Mouse (Mus musculus) midbrain, embryonic 15.5 days (tissue): ENCODE measurements around the gene Dlgap4. TPM values are rescaled to one million over a fixed set of nuclear protein-coding genes. Genes with fewer than 3 reads are reported as not detected.

Experiments used
- ATAC-seq: fragments of 200-750 bp; cut with Nextera tagmentation; replicated peaks from 2 replicates; pipeline ENCODE4 v1.8.0; 2017; ENCODE audit warnings: moderate TSS enrichment
- H3K27ac ChIP-seq: fragments of 300-500 bp; sonication (generic); 2 replicates; pipeline ENCODE4 v1.5.1; 2015; ENCODE audit warnings: mild to moderate bottlenecking, inconsistent platforms
- H3K27me3 ChIP-seq: fragments of 300-500 bp; sonication (generic); replicated peaks from 2 replicates; pipeline ENCODE4 v1.6.1; 2015; ENCODE audit warnings: inconsistent platforms
- H3K36me3 ChIP-seq: fragments of 300-500 bp; sonication (generic); replicated peaks from 2 replicates; pipeline ENCODE4 v1.6.1; 2015; ENCODE audit warnings: inconsistent platforms
- H3K4me1 ChIP-seq: fragments of 300-500 bp; sonication (generic); 2 replicates; pipeline ENCODE4 v1.6.1; 2015; ENCODE audit warnings: inconsistent platforms
- H3K4me2 ChIP-seq: fragments of 300-500 bp; sonication (generic); 2 replicates; pipeline ENCODE4 v1.6.1; 2015; ENCODE audit warnings: inconsistent platforms, mild to moderate bottlenecking, moderate library complexity
- H3K4me3 ChIP-seq: fragments of 300-500 bp; sonication (generic); 2 replicates; pipeline ENCODE4 v1.5.1; 2015; ENCODE audit warnings: mild to moderate bottlenecking, inconsistent platforms
- H3K9ac ChIP-seq: fragments of 300-500 bp; sonication (generic); 2 replicates; pipeline ENCODE4 v1.6.1; 2015; ENCODE audit warnings: mild to moderate bottlenecking, inconsistent platforms
- H3K9me3 ChIP-seq: fragments of 300-500 bp; sonication (generic); 2 replicates; pipeline ENCODE4 v1.6.1; 2016; ENCODE audit warnings: inconsistent platforms
- WGBS: fragments of 180-500 bp; shearing (Covaris S2); methylation state at CpG from one replicate; pipeline ENCODE4 v1.1.7; 2015; ENCODE audit warnings: mixed read lengths; 5-methylcytosine and 5-hydroxymethylcytosine counted together
- polyA plus RNA-seq: library from polyadenylated mRNA; unstranded; fragments of >200 nt; fragmentation: Nextera tagmentation; extraction: Ambion mirVana; gene quantifications from 2 replicates; pipeline ENCODE4 v1.2.1, GENCODE M21; 2015

Gene Dlgap4
- polyA plus RNA-seq, 1 experiment from 2014 or later = 277 TPM

DNA sequence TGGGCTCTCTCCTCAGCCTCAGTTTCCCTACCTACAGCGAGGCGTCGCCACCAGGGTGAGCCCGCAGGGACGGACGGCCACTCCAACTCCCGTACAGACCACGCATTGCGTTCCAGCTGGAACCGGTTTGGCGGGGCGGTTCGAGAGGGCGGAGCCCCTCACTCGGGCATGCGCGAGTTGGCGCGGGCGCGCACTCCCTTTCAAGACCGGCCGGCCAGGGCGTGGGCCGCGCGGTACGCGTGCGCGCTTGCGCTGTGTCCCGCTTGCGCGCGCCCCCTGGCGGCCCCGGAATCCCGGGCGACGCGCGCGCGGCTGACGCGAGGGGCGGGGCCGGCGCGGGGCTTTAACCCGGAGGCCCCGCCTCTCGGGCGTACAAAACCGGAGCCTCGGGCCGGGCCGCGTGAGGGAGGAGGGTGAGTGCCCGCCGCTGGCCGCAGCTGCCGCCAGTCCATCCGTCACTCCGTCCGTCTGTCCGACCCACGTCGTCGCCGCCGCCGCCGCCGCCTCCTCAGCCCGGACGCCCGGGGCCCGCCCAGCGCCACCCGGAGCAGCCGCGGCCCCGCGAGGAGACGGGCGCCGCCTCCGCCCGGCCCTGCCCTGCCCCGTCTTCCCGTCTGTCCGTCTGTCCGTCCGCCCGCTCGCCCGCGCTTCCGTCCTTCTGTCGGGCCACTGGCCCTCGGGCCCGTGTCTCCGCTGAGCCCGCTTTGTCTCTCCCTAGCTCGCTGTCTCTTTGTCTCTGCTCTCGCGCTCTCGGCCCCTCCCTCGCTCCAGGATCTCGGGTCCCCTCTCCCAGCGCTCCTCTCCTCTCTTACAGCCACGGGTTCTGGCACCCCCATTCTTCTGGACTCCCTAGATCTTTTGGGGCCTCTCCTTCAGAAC lies 107.4 kb downstream of the Dlgap4 start:
- Histone ChIP-seq H3K27me3 (no peaks in the 10 kb centered on the region), H3K27ac (peak overlapping the region; percentile 92), H3K36me3 (no peaks in the 10 kb centered on the region), H3K4me3 (peak overlapping the region; percentile 75), H3K4me1 (peaks cover 64% of the 10 kb centered on the region), H3K9me3 (no peaks in the 10 kb centered on the region), H3K4me2 (peak overlapping the region; percentile 74), H3K9ac (peak overlapping the region; percentile 93)
- peak; percentile 88 for ATAC-seq
- under 1% methylated on average over 107 of the region's 114 CpGs for WGBS

DNA sequence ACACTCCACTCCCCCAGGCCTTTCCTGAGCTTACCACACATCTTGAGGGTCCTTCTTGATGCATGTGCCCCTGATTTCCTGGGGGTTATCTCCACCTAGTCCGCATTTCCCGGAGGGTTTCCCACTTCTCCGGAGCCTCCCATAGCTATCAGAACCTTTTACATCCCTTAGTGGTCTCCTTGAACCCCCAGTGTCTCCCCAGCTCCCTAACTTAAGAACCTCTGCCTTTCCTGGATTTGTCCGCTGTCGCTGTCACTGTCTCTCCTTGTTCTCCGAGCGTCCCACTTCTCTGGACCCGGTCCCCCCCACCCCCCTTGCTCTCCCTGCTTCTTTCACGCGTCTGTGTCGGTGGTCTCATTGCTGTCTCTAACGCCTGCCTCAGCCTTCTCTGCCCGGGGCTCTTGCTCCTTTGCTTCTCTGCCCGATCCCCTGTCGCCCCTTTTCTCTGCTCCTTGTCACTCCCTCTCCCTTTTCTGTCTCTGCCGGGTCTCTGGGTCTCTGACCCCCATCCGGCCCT lies 108.1 kb downstream of the Dlgap4 start:
- Histone ChIP-seq H3K9me3 (no peaks in the 10 kb centered on the region), H3K4me2 (peak overlapping the region; percentile 74), H3K36me3 (no peaks in the 10 kb centered on the region), H3K27ac (peak overlapping the region; percentile 92), H3K9ac (peak overlapping the region; percentile 93), H3K4me1 (peaks cover 69% of the 10 kb centered on the region), H3K4me3 (peak overlapping the region; percentile 75), H3K27me3 (no peaks in the 10 kb centered on the region)
- 0 out of 2 replicates have a peak, but pooled peaks have one; percentile 1 for ATAC-seq
- under 1% methylated on average over 17 of the region's 17 CpGs for WGBS

DNA sequence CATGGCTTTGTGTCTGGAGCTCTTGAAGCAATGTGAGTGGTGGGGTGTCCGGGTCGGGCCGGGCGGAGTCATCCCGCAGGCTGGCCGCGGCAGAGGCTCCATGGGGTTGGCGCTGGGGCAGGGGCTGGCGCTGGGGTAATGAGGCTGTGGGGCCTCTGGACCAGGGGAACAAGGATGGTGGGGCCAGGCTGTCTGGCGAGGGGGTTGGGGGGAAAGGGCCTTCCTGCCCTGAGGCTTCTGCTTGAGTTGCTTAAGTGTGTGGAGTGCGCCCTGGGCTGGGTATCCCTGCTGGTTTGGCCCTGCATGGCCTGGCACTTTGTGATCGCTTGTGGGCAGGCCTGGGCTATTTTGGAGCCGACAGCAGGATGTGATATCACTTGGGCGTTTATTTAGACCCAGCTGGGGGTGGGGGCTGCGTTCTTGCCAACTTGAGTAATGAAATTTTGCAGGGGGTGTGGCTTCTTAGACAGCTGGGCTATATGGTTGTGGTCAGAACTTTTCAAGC lies 108.6 kb downstream of the Dlgap4 start:
- Histone ChIP-seq H3K4me3 (peak overlapping the region; percentile 75), H3K9me3 (no peaks in the 10 kb centered on the region), H3K27me3 (no peaks in the 10 kb centered on the region), H3K4me2 (peak overlapping the region; percentile 74), H3K36me3 (no peaks in the 10 kb centered on the region), H3K9ac (peak overlapping the region; percentile 93), H3K27ac (peak overlapping the region; percentile 92), H3K4me1 (peaks cover 71% of the 10 kb centered on the region)
- no peak for ATAC-seq
- WGBS = 1% methylated on average over 15 of the region's 15 CpGs

- H3K4me1 ChIP-seq = peaks cover 68% of the 10 kb centered on the region
These were observed 109.2 kb downstream of the Dlgap4 start for GRCm38 (mm10) chr2:156722752-156723151.

GRCm38 (mm10) chr2:156723899-156724523 lies 110.5 kb downstream of the Dlgap4 start:
- no peak overlapping the region for H3K9ac ChIP-seq
- no peaks in the 10 kb centered on the region for H3K9me3 ChIP-seq
- ATAC-seq = no peak
- no peaks in the 10 kb centered on the region for H3K36me3 ChIP-seq
- H3K4me3 ChIP-seq = peak overlapping the region; percentile 75; the same call in 1 of the 2 replicates
- no peak overlapping the region for H3K27ac ChIP-seq
- 90% methylated on average over 1 of the region's 1 CpGs for WGBS
- H3K27me3 ChIP-seq = no peaks in the 10 kb centered on the region
- H3K4me1 ChIP-seq = peaks cover 59% of the 10 kb centered on the region
- H3K4me2 ChIP-seq = peak overlapping the region; percentile 74

More at GRCm38 (mm10) chr2:156722752-156723151, 109.2 kb downstream of the Dlgap4 start:
- Histone ChIP-seq H3K36me3 (no peaks in the 10 kb centered on the region), H3K27me3 (no peaks in the 10 kb centered on the region), H3K27ac (peak overlapping the region; percentile 47; the same call in 1 of the 2 replicates), H3K4me3 (peak overlapping the region; percentile 75), H3K4me2 (peak overlapping the region; percentile 74), H3K9me3 (no peaks in the 10 kb centered on the region), H3K9ac (peak overlapping the region; percentile 93)
- 30% methylated on average over 5 of the region's 5 CpGs for WGBS
- no peak for ATAC-seq

GRCm38 (mm10) chr2:156724871-156725270 lies 111.4 kb downstream of the Dlgap4 start:
- Histone ChIP-seq H3K4me1 (peaks cover 57% of the 10 kb centered on the region), H3K27me3 (no peaks in the 10 kb centered on the region), H3K27ac (no peak overlapping the region), H3K4me3 (no peak overlapping the region), H3K36me3 (no peaks in the 10 kb centered on the region), H3K9ac (no peak overlapping the region), H3K9me3 (no peaks in the 10 kb centered on the region), H3K4me2 (peak overlapping the region; percentile 74; the same call in 1 of the 2 replicates)
- WGBS = 86% methylated on average over 4 of the region's 4 CpGs
- no peak for ATAC-seq

DNA sequence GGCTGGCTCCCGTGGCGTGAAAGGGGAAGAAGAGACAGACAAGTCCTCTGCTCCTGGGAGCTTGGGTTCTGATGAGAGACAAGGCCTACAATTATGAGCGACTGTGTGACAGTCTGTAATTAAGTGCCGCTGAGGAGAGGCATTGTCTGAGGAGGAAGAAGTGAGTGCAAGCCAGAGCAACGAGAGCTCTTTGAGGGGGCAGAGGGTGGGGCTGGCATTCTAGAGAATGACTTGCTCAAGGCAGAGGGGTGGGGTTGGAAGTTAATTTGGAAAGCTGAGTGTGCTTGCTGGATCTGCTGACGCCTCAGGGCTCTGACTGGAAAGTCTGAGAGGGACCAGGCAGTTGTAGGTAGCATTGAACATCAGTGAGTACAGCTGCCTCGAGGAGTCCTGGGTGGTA lies 112.8 kb downstream of the Dlgap4 start:
- no peaks in the 10 kb centered on the region for H3K9me3 ChIP-seq
- H3K27ac ChIP-seq = peak overlapping the region; percentile 49
- H3K36me3 ChIP-seq = no peaks in the 10 kb centered on the region
- H3K4me1 ChIP-seq = peaks cover 63% of the 10 kb centered on the region
- H3K4me3 ChIP-seq = 0 out of 2 replicates have a peak overlapping the region, but pooled peaks have one; percentile 3
- H3K27me3 ChIP-seq = no peaks in the 10 kb centered on the region
- peak overlapping the region; percentile 11; the same call in 1 of the 2 replicates for H3K9ac ChIP-seq
- 24% methylated on average over 7 of the region's 7 CpGs for WGBS
- ATAC-seq = no peak
- peak overlapping the region; percentile 74 for H3K4me2 ChIP-seq

DNA sequence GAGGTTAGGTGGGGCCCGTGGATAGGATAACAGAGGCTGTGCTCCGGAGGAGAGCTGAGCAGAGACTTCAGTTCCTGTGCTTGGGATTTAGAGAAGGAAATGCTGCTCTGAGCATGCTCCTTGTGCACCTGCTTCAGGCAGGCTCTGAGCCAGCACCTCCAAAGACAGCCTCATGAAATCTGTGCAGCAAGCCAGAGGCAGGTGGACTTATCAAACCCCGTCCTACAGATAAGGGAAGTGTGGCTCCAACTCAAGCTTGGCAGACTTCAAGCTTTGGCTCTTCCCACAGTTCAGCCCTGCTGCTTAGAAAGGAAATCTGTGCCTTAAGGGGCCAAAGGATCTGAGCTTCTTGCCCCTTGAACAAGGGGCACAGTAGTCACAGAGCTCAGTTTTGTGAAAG lies 113.4 kb downstream of the Dlgap4 start:
- ATAC-seq = no peak
- WGBS = 53% methylated on average over 3 of the region's 3 CpGs
- no peak overlapping the region for H3K9ac ChIP-seq
- peak overlapping the region; percentile 74 for H3K4me2 ChIP-seq
- H3K4me1 ChIP-seq = peaks cover 68% of the 10 kb centered on the region
- no peaks in the 10 kb centered on the region for H3K36me3 ChIP-seq
- H3K27ac ChIP-seq = peak overlapping the region; percentile 49
- H3K4me3 ChIP-seq = no peak overlapping the region
- no peaks in the 10 kb centered on the region for H3K9me3 ChIP-seq
- H3K27me3 ChIP-seq = no peaks in the 10 kb centered on the region

GRCm38 (mm10) chr2:156729537-156730469 lies 116.3 kb downstream of the Dlgap4 start:
- no peak overlapping the region for H3K4me2 ChIP-seq
- 62% methylated on average over 9 of the region's 10 CpGs for WGBS
- H3K4me1 ChIP-seq = peaks cover 64% of the 10 kb centered on the region
- H3K36me3 ChIP-seq = no peaks in the 10 kb centered on the region
- no peak overlapping the region for H3K9ac ChIP-seq
- H3K27ac ChIP-seq = peak overlapping the region; percentile 13
- no peak overlapping the region for H3K4me3 ChIP-seq
- no peaks in the 10 kb centered on the region for H3K27me3 ChIP-seq
- no peaks in the 10 kb centered on the region for H3K9me3 ChIP-seq
- no peak for ATAC-seq

DNA sequence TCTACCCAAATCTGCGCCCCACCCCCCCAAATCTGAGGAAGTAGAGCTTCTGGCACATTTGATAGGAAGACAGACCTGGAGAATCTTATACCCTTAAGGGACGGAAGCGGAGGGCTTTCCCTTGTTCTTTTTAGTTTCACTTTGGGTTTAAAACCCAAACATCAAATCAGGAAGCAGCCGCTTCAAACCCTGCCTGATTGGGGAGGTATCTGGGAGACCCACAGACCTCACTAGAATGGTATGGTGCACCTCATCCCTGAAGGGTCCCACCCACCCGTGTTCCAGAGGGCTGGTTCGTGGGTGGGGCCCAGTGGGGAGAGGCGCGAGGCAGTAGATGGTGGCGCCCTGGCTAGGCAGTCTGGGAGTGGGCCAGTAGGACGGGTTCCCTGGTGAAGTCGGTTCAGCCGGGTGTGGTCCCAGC lies 117.0 kb downstream of the Dlgap4 start:
- no peaks in the 10 kb centered on the region for H3K9me3 ChIP-seq
- no peak; the same call in 1 of the 2 replicates for ATAC-seq
- H3K36me3 ChIP-seq = no peaks in the 10 kb centered on the region
- WGBS = 88% methylated on average over 12 of the region's 12 CpGs
- peaks cover 64% of the 10 kb centered on the region for H3K4me1 ChIP-seq
- H3K27me3 ChIP-seq = no peaks in the 10 kb centered on the region
- peak overlapping the region; percentile 13; the same call in 1 of the 2 replicates for H3K27ac ChIP-seq
- no peak overlapping the region for H3K4me2 ChIP-seq
- H3K9ac ChIP-seq = no peak overlapping the region
- H3K4me3 ChIP-seq = no peak overlapping the region

DNA sequence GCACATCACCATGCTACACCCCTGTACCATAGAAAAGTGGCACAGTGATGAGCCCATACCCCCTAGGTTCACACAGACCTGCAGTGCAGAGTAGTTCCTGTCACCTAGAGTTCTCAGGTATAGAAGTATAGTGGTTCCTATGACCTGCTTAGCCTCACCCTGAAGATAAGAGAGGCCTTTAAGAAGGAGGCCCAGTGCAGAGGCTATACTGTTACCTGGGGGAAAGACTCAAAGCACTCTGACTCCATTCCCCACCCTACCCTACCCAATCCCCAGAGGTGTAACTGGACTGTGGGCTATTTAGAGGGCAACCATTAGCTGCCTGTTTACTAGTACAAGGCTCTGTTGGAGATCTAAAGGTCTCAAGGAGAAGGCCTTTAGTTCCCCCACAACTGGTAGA lies 118.1 kb downstream of the Dlgap4 start:
- Histone ChIP-seq H3K36me3 (no peaks in the 10 kb centered on the region), H3K4me3 (no peak overlapping the region), H3K4me2 (no peak overlapping the region), H3K9me3 (no peaks in the 10 kb centered on the region), H3K9ac (no peak overlapping the region), H3K27me3 (no peaks in the 10 kb centered on the region), H3K27ac (no peak overlapping the region), H3K4me1 (peaks cover 64% of the 10 kb centered on the region)
- ATAC-seq = no peak
